Mouse (Mus musculus): Measurements from ENCODE around the gene Rfng. TPM values are rescaled to one million over a fixed set of nuclear protein-coding genes. Genes with fewer than 3 reads are reported as not detected.

The Rfng gene
- polyA plus RNA-seq, 2 experiments = 39.0 to 61.0 TPM

- Histone ChIP-seq H3K27me3 (ENCODE audit: control insufficient read depth, insufficient read depth, low read length) (no peaks in the 10 kb centered on the region), H3K27ac (replicated peaks; ENCODE audit: low read depth, low read length) (no peak overlapping the region), H3K9me3 (ENCODE audit: control insufficient read depth, low read length) (no peaks in the 10 kb centered on the region), H3K4me3 (replicated peaks; ENCODE audit: low read length) (no peak overlapping the region), H3K9ac (ENCODE audit: low read depth, low read length, severe bottlenecking) (no peak overlapping the region), H3K4me1 (ENCODE audit: control insufficient read depth, insufficient read depth, low read length) (peaks cover 14% of the 10 kb centered on the region), H3K4me2 (replicated peaks; ENCODE audit: low read depth, low read length, severe bottlenecking) (no peak overlapping the region), H3K36me3 (ENCODE audit: control insufficient read depth, insufficient read depth, low read length) (peaks cover 74% of the 10 kb centered on the region)
- ATAC-seq (ENCODE audit: low FRiP score, low read depth) = no peak
- no peak for DNase-seq (ENCODE audit: low spot score)
- no peak for TF ChIP-seq POLR2A (IDR thresholded peaks at IDR 0.05; ENCODE audit: borderline replicate concordance, extremely low read depth, insufficient read depth, insufficient read length)
- 90% methylated on average over 6 of the region's 6 CpGs for WGBS
Measured at GRCm38 (mm10) chr11:120819556-120819955, 35.5 kb upstream of the Rfng start.

DNA sequence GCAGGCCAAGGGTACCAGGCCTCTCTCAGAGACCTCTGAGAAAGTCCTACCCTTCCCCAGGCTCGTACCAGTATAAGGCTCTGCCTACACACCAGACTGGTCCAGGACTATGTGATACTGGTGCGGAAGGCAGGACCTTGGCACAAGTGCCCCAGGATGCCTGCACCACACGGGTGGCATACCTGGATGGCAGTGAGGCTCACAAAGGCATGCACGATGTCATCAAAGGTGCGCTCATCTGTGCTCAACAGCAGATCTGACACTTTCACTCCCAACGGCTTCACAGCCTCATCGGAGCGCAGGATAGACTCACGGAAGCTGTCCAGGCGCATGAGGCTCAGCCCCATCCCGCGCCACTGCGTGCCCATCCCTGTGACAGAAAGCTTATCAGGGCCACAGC is 34.2 kb upstream of the Rfng start:
- H3K9me3 ChIP-seq (ENCODE audit: control insufficient read depth, low read length) = no peaks in the 10 kb centered on the region
- no peak overlapping the region for H3K9ac ChIP-seq (ENCODE audit: low read depth, low read length, severe bottlenecking)
- H3K4me3 ChIP-seq (replicated peaks; ENCODE audit: low read length) = no peak overlapping the region
- H3K36me3 ChIP-seq (ENCODE audit: control insufficient read depth, insufficient read depth, low read length) = peaks cover 87% of the 10 kb centered on the region
- 97% methylated on average over 13 of the region's 13 CpGs for WGBS
- TF ChIP-seq POLR2A (IDR thresholded peaks at IDR 0.05; ENCODE audit: borderline replicate concordance, extremely low read depth, insufficient read depth, insufficient read length) = no peak
- peaks cover 14% of the 10 kb centered on the region for H3K4me1 ChIP-seq (ENCODE audit: control insufficient read depth, insufficient read depth, low read length)
- DNase-seq (ENCODE audit: low spot score) = no peak
- H3K27ac ChIP-seq (replicated peaks; ENCODE audit: low read depth, low read length) = no peak overlapping the region
- no peak for ATAC-seq (ENCODE audit: low FRiP score, low read depth)
- H3K4me2 ChIP-seq (replicated peaks; ENCODE audit: low read depth, low read length, severe bottlenecking) = no peak overlapping the region
- no peaks in the 10 kb centered on the region for H3K27me3 ChIP-seq (ENCODE audit: control insufficient read depth, insufficient read depth, low read length)

DNA sequence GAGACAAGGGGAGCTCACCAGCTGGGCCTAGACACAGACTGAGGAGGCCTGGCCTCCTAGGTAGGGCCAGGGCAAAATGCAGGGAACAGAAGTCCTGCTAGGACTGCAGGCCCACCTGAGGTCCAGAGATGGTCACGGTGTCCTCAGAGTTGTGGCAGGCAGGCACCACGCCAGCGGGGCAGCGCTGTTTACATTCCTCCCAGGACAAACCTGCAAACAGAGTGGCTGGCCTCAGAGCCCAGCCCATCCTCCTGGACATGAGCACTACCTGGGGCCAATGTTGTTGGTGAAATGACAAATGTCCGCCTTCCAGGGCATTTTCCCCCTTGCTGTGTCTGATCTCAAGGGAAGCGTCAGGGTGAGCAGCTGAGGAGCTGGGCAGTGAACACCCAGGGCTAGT is 33.4 kb upstream of the Rfng start:
- no peak overlapping the region for H3K4me2 ChIP-seq (replicated peaks; ENCODE audit: low read depth, low read length, severe bottlenecking)
- no peak overlapping the region for H3K27ac ChIP-seq (replicated peaks; ENCODE audit: low read depth, low read length)
- no peak for TF ChIP-seq POLR2A (IDR thresholded peaks at IDR 0.05; ENCODE audit: borderline replicate concordance, extremely low read depth, insufficient read depth, insufficient read length)
- no peak overlapping the region for H3K9ac ChIP-seq (ENCODE audit: low read depth, low read length, severe bottlenecking)
- peaks cover 9% of the 10 kb centered on the region for H3K4me1 ChIP-seq (ENCODE audit: control insufficient read depth, insufficient read depth, low read length)
- DNase-seq (ENCODE audit: low spot score) (no peak), ATAC-seq (ENCODE audit: low FRiP score, low read depth) (no peak)
- 96% methylated on average over 6 of the region's 6 CpGs for WGBS
- peaks cover 96% of the 10 kb centered on the region for H3K36me3 ChIP-seq (ENCODE audit: control insufficient read depth, insufficient read depth, low read length)
- H3K27me3 ChIP-seq (ENCODE audit: control insufficient read depth, insufficient read depth, low read length) = no peaks in the 10 kb centered on the region
- no peaks in the 10 kb centered on the region for H3K9me3 ChIP-seq (ENCODE audit: control insufficient read depth, low read length)
- no peak overlapping the region for H3K4me3 ChIP-seq (replicated peaks; ENCODE audit: low read length)

DNA sequence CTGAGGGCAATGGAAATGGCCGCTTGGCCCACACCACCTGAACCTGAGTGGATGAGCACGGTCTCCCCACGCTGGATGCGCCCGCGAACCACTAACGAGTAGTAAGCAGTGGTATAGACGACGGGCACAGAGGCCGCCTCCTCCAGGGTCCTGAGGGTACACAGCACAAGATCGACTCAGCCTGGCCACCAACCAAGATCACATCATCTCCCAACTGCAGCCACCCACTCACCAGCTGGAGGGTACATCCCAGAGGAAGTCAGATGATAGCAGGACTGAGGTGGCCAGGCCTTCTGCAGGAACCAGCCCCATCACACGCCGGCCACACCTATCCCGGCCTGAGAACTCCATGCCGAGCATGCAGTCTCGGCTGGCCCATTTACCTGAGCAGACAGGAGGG is 28.1 kb upstream of the Rfng start:
- Histone ChIP-seq H3K4me2 (replicated peaks; ENCODE audit: low read depth, low read length, severe bottlenecking) (no peak overlapping the region), H3K36me3 (ENCODE audit: control insufficient read depth, insufficient read depth, low read length) (peaks cover 100% of the 10 kb centered on the region), H3K9ac (ENCODE audit: low read depth, low read length, severe bottlenecking) (no peak overlapping the region), H3K4me3 (replicated peaks; ENCODE audit: low read length) (no peak overlapping the region), H3K4me1 (ENCODE audit: control insufficient read depth, insufficient read depth, low read length) (no peaks in the 10 kb centered on the region), H3K27ac (replicated peaks; ENCODE audit: low read depth, low read length) (no peak overlapping the region), H3K9me3 (ENCODE audit: control insufficient read depth, low read length) (no peaks in the 10 kb centered on the region), H3K27me3 (ENCODE audit: control insufficient read depth, insufficient read depth, low read length) (no peaks in the 10 kb centered on the region)
- WGBS = 96% methylated on average over 16 of the region's 16 CpGs
- no peak for ATAC-seq (ENCODE audit: low FRiP score, low read depth)
- no peak for DNase-seq (ENCODE audit: low spot score)
- no peak for TF ChIP-seq POLR2A (IDR thresholded peaks at IDR 0.05; ENCODE audit: borderline replicate concordance, extremely low read depth, insufficient read depth, insufficient read length)

GRCm38 (mm10) chr11:120808010-120808409 is 24.0 kb upstream of the Rfng start:
- no peaks in the 10 kb centered on the region for H3K9me3 ChIP-seq (ENCODE audit: control insufficient read depth, low read length)
- peaks cover 76% of the 10 kb centered on the region for H3K36me3 ChIP-seq (ENCODE audit: control insufficient read depth, insufficient read depth, low read length)
- 89% methylated on average over 12 of the region's 12 CpGs for WGBS
- no peak overlapping the region for H3K4me3 ChIP-seq (replicated peaks; ENCODE audit: low read length)
- H3K9ac ChIP-seq (ENCODE audit: low read depth, low read length, severe bottlenecking) = no peak overlapping the region
- H3K4me1 ChIP-seq (ENCODE audit: control insufficient read depth, insufficient read depth, low read length) = no peaks in the 10 kb centered on the region
- H3K27me3 ChIP-seq (ENCODE audit: control insufficient read depth, insufficient read depth, low read length) = no peaks in the 10 kb centered on the region
- no peak for TF ChIP-seq POLR2A (IDR thresholded peaks at IDR 0.05; ENCODE audit: borderline replicate concordance, extremely low read depth, insufficient read depth, insufficient read length)
- no peak for ATAC-seq (ENCODE audit: low FRiP score, low read depth)
- no peak for DNase-seq (ENCODE audit: low spot score)
- H3K27ac ChIP-seq (replicated peaks; ENCODE audit: low read depth, low read length) = no peak overlapping the region
- no peak overlapping the region for H3K4me2 ChIP-seq (replicated peaks; ENCODE audit: low read depth, low read length, severe bottlenecking)
